Mouse (Mus musculus) liver, embryonic 14.5 days (tissue): ENCODE results near the gene Zc3h13. TPM values are rescaled to one million over a fixed set of nuclear protein-coding genes. Genes with fewer than 3 reads are reported as not detected.

Experiments
- ATAC-seq: fragments of 200-750 bp; cut with Nextera tagmentation; 2 replicates; pipeline ENCODE4 v1.8.0; 2017; ENCODE audit warnings: moderate number of reproducible peaks, mild to moderate bottlenecking, moderate library complexity; ENCODE audit not compliant: insufficient read depth
- DNase-seq, 3 experiments: peaks; one replicate each; pipeline ENCODE4 v3.0.0-alpha.2; 2012 to 2013; ENCODE audit warnings: low read depth in 3 of 3, low spot score in 3 of 3
- H3K27ac ChIP-seq: fragments of 300-500 bp; sonication (generic); 2 replicates; pipeline ENCODE4 v1.5.1; 2014; ENCODE audit warnings: moderate library complexity, mild to moderate bottlenecking, control low read depth, inconsistent platforms
- H3K27me3 ChIP-seq: fragments of 300-500 bp; sonication (generic); 2 replicates; pipeline ENCODE4 v1.6.1; 2014; ENCODE audit warnings: mild to moderate bottlenecking, low read length, moderate library complexity; ENCODE audit not compliant: control insufficient read depth, insufficient read depth
- H3K36me3 ChIP-seq: fragments of 300-500 bp; sonication (generic); replicated peaks from 2 replicates; pipeline ENCODE4 v1.6.1; 2014; ENCODE audit warnings: low read depth; ENCODE audit not compliant: control insufficient read depth, insufficient read depth
- H3K4me1 ChIP-seq, 2 experiments: fragments of 200-500 bp in 1 of 2; fragments of 300-500 bp in 1 of 2; sonication (generic) in 1 of 2; replicated peaks; 2 replicates each; pipeline ENCODE4 v1.6.1; 2012 to 2014; ENCODE audit warnings: antibody characterized with exemption in 1 of 2, inconsistent platforms in 1 of 2, low read length in 1 of 2; ENCODE audit not compliant: control insufficient read depth in 2 of 2, insufficient read depth in 2 of 2
- H3K4me2 ChIP-seq: fragments of 300-500 bp; sonication (generic); 2 replicates; pipeline ENCODE4 v1.6.1; 2014; ENCODE audit warnings: low read depth, mild to moderate bottlenecking, control low read depth, moderate library complexity
- H3K4me3 ChIP-seq, 2 experiments: fragments of 200-500 bp in 1 of 2; fragments of 300-500 bp in 1 of 2; sonication (generic) in 1 of 2; 2 replicates each; pipeline ENCODE4 v1.5.1; 2012 to 2014; ENCODE audit warnings: low read depth in 2 of 2, low read length in 2 of 2, mild to moderate bottlenecking in 2 of 2, control low read depth in 1 of 2, inconsistent platforms in 1 of 2, moderate library complexity in 1 of 2; ENCODE audit not compliant: insufficient read depth in 1 of 2
- H3K9ac ChIP-seq: fragments of 300-500 bp; sonication (generic); replicated peaks from 2 replicates; pipeline ENCODE4 v1.6.1; 2014; ENCODE audit warnings: mild to moderate bottlenecking, control low read depth, moderate library complexity
- H3K9me3 ChIP-seq: fragments of 300-500 bp; sonication (generic); 2 replicates; pipeline ENCODE4 v1.6.1; 2016; ENCODE audit warnings: low read length, mixed read lengths; ENCODE audit not compliant: control insufficient read depth
- CTCF ChIP-seq: IDR thresholded peaks from 2 replicates; pipeline ENCODE4 v1.5.1; 2016; ENCODE audit warnings: antibody characterized with exemption, low read depth, control low read depth
- EP300 ChIP-seq: IDR thresholded peaks from 2 replicates; pipeline ENCODE4 v1.6.1; 2016; ENCODE audit warnings: antibody characterized with exemption, low read depth
- WGBS: fragments of 180-500 bp; shearing (Covaris S2); extraction: QIAGEN DNeasy Blood & Tissue Kit; methylation state at CpG from one replicate; pipeline ENCODE4 v1.1.7; 2014; ENCODE audit not compliant: insufficient replicate concordance; 5-methylcytosine and 5-hydroxymethylcytosine counted together
- microRNA-seq: library from miRNA; unstranded; fragments of <30 nt; microRNA quantifications from one replicate; pipeline ENCODE4, GENCODE M21; 2016
- polyA plus RNA-seq, 2 experiments: library from polyadenylated mRNA; depleted of rRNA in 1 of 2; stranded (reverse) in 1 of 2; unstranded in 1 of 2; fragments of >200 nt; fragmentation: Nextera tagmentation in 1 of 2; extraction: Ambion mirVana in 1 of 2; gene quantifications; 2 replicates each; pipeline versions ENCODE4 v1.2.1 to v1.2.3; 2012 to 2014

Zc3h13 gene
- polyA plus RNA-seq, 2 experiments, result 8.1 to 9.2 TPM

DNA sequence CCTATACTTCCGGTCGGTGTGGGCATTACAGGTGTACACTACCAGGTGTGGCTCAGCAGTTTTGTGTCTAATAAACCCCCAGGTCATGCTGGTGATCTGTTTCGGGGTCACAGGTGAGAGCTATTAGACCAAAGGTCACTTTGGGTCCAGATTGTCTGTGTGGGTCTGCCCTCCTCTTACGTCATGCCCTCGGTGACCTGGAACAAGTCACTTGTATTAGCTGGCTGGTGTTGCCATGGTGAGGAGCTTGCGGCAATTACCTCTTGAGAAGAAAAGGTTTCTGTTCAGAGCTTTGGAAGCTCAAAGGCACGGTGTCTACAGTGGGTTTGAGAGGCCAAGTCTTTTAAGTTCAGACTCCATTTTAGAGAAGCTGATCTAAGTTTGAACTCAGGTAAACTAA is 93.4 kb downstream of the Zc3h13 start:
- no peak overlapping the region for H3K4me3 ChIP-seq
- 64% methylated on average over 7 of the region's 7 CpGs for WGBS

More for the DNA sequence above, 93.4 kb downstream of the Zc3h13 start:
- H3K9ac ChIP-seq, result no peak overlapping the region
- H3K27ac ChIP-seq, result no peak overlapping the region
- TF ChIP-seq EP300 (no peak), CTCF (no peak)
- H3K9me3 ChIP-seq, result no peaks in the 10 kb centered on the region
- no peak overlapping the region for H3K4me2 ChIP-seq
- H3K27me3 ChIP-seq, result no peaks in the 10 kb centered on the region
- H3K36me3 ChIP-seq, result no peaks in the 10 kb centered on the region
- no peaks in the 10 kb centered on the region for H3K4me1 ChIP-seq
- DNase-seq (no peak), ATAC-seq (no peak)

Small RNAs within 50 kb of the gene (microRNA-seq; reads per million reads assigned to microRNA genes)
- not detected for gene Gm44482

Other genes starting within 250 kb of the Zc3h13 start
- 0.01 and 0.03 TPM in 2 replicates for gene Lrrc63, start 153.5 kb upstream of the Zc3h13 start, polyA plus RNA-seq (2012; rRNA removed)
- 0.10 TPM in 1 of 2 replicates, not detected in the other for gene Lrrc63, start 153.5 kb upstream of the Zc3h13 start, polyA plus RNA-seq (2014; fragmentation: Nextera tagmentation; extraction: Ambion mirVana)
- 6.7 and 10.4 TPM in 2 replicates for gene Lcp1, start 153.3 kb upstream of the Zc3h13 start, polyA plus RNA-seq (2012; rRNA removed)
- 31.8 and 35.8 TPM in 2 replicates for gene Lcp1, start 153.3 kb upstream of the Zc3h13 start, polyA plus RNA-seq (2014; fragmentation: Nextera tagmentation; extraction: Ambion mirVana)
- gene Cpb2, start 42.1 kb upstream of the Zc3h13 start, polyA plus RNA-seq (2012; rRNA removed), result 59.7 and 62.1 TPM in 2 replicates
- gene Cpb2, start 42.1 kb upstream of the Zc3h13 start, polyA plus RNA-seq (2014; fragmentation: Nextera tagmentation; extraction: Ambion mirVana), result 93.5 and 106 TPM in 2 replicates
- 0.15 and 0.17 TPM in 2 replicates for gene Siah3, start 171.6 kb downstream of the Zc3h13 start, polyA plus RNA-seq (2012; rRNA removed)
- 0.09 and 0.18 TPM in 2 replicates for gene Siah3, start 171.6 kb downstream of the Zc3h13 start, polyA plus RNA-seq (2014; fragmentation: Nextera tagmentation; extraction: Ambion mirVana)